Mouse (Mus musculus): Measurements from ENCODE around the gene Cdkal1. TPM values are rescaled to one million over a fixed set of nuclear protein-coding genes. Genes with fewer than 3 reads are reported as not detected.

Gene Cdkal1
- polyA plus RNA-seq, 1 experiment, result 3.3 TPM

- Histone ChIP-seq H3K4me3 (ENCODE audit: control insufficient read depth, insufficient read depth, low read length) (no peak overlapping the region), H3K36me3 (ENCODE audit: control insufficient read depth, insufficient read depth, low read length) (no peaks in the 10 kb centered on the region), H3K27ac (ENCODE audit: control insufficient read depth, insufficient read depth, low read length) (no peak overlapping the region), H3K27me3 (ENCODE audit: control insufficient read depth, insufficient read depth, low read length) (no peaks in the 10 kb centered on the region), H3K4me1 (replicated peaks; ENCODE audit: control insufficient read depth, insufficient read depth, low read length) (no peaks in the 10 kb centered on the region)
- DNase-seq, result no peak
- TF ChIP-seq CTCF (IDR thresholded peaks at IDR 0.05; ENCODE audit: borderline replicate concordance, control insufficient read depth, extremely low read depth, insufficient read depth, low read length, poor library complexity), result no peak
- no peak for TF ChIP-seq POLR2A (IDR thresholded peaks at IDR 0.05; ENCODE audit: control insufficient read depth, extremely low read depth, insufficient read depth, low read length, poor library complexity)
- WGBS, result 89% methylated on average over 4 of the region's 4 CpGs
These were observed 669.9 kb downstream of the Cdkal1 start for GRCm38 (mm10) chr13:29185545-29185944.

- Histone ChIP-seq H3K27me3 (ENCODE audit: control insufficient read depth, insufficient read depth, low read length) (no peaks in the 10 kb centered on the region), H3K4me3 (ENCODE audit: control insufficient read depth, insufficient read depth, low read length) (no peak overlapping the region), H3K4me1 (replicated peaks; ENCODE audit: control insufficient read depth, insufficient read depth, low read length) (no peaks in the 10 kb centered on the region), H3K36me3 (ENCODE audit: control insufficient read depth, insufficient read depth, low read length) (no peaks in the 10 kb centered on the region), H3K27ac (ENCODE audit: control insufficient read depth, insufficient read depth, low read length) (no peak overlapping the region)
- 88% methylated on average over 2 of the region's 2 CpGs for WGBS
- no peak for TF ChIP-seq POLR2A (IDR thresholded peaks at IDR 0.05; ENCODE audit: control insufficient read depth, extremely low read depth, insufficient read depth, low read length, poor library complexity)
- no peak for TF ChIP-seq CTCF (IDR thresholded peaks at IDR 0.05; ENCODE audit: borderline replicate concordance, control insufficient read depth, extremely low read depth, insufficient read depth, low read length, poor library complexity)
- no peak for DNase-seq
These were observed 670.9 kb downstream of the Cdkal1 start for GRCm38 (mm10) chr13:29184545-29184944.

GRCm38 (mm10) chr13:29179861-29180260, 675.6 kb downstream of the Cdkal1 start:
- no peak overlapping the region for H3K4me3 ChIP-seq (ENCODE audit: control insufficient read depth, insufficient read depth, low read length)
- H3K27ac ChIP-seq (ENCODE audit: control insufficient read depth, insufficient read depth, low read length), result no peak overlapping the region
- H3K27me3 ChIP-seq (ENCODE audit: control insufficient read depth, insufficient read depth, low read length), result no peaks in the 10 kb centered on the region
- WGBS, result 96% methylated on average over 4 of the region's 4 CpGs
- no peak for DNase-seq
- H3K36me3 ChIP-seq (ENCODE audit: control insufficient read depth, insufficient read depth, low read length), result no peaks in the 10 kb centered on the region
- TF ChIP-seq POLR2A (IDR thresholded peaks at IDR 0.05; ENCODE audit: control insufficient read depth, extremely low read depth, insufficient read depth, low read length, poor library complexity), result no peak
- TF ChIP-seq CTCF (IDR thresholded peaks at IDR 0.05; ENCODE audit: borderline replicate concordance, control insufficient read depth, extremely low read depth, insufficient read depth, low read length, poor library complexity), result no peak
- no peaks in the 10 kb centered on the region for H3K4me1 ChIP-seq (replicated peaks; ENCODE audit: control insufficient read depth, insufficient read depth, low read length)

- TF ChIP-seq POLR2A (IDR thresholded peaks at IDR 0.05; ENCODE audit: control insufficient read depth, extremely low read depth, insufficient read depth, low read length, poor library complexity) (no peak), CTCF (IDR thresholded peaks at IDR 0.05; ENCODE audit: borderline replicate concordance, control insufficient read depth, extremely low read depth, insufficient read depth, low read length, poor library complexity) (no peak)
- Histone ChIP-seq H3K4me3 (ENCODE audit: control insufficient read depth, insufficient read depth, low read length) (no peak overlapping the region), H3K4me1 (replicated peaks; ENCODE audit: control insufficient read depth, insufficient read depth, low read length) (no peaks in the 10 kb centered on the region), H3K27me3 (ENCODE audit: control insufficient read depth, insufficient read depth, low read length) (no peaks in the 10 kb centered on the region), H3K27ac (ENCODE audit: control insufficient read depth, insufficient read depth, low read length) (no peak overlapping the region), H3K36me3 (ENCODE audit: control insufficient read depth, insufficient read depth, low read length) (no peaks in the 10 kb centered on the region)
- WGBS, result 95% methylated on average over 4 of the region's 4 CpGs
- no peak for DNase-seq
These were observed 676.2 kb downstream of the Cdkal1 start for GRCm38 (mm10) chr13:29179260-29179659.

- Histone ChIP-seq H3K27ac (ENCODE audit: control insufficient read depth, insufficient read depth, low read length) (no peak overlapping the region), H3K4me3 (ENCODE audit: control insufficient read depth, insufficient read depth, low read length) (no peak overlapping the region), H3K27me3 (ENCODE audit: control insufficient read depth, insufficient read depth, low read length) (no peaks in the 10 kb centered on the region), H3K4me1 (replicated peaks; ENCODE audit: control insufficient read depth, insufficient read depth, low read length) (no peaks in the 10 kb centered on the region), H3K36me3 (ENCODE audit: control insufficient read depth, insufficient read depth, low read length) (no peaks in the 10 kb centered on the region)
- no peak for DNase-seq
- TF ChIP-seq POLR2A (IDR thresholded peaks at IDR 0.05; ENCODE audit: control insufficient read depth, extremely low read depth, insufficient read depth, low read length, poor library complexity) (no peak), CTCF (IDR thresholded peaks at IDR 0.05; ENCODE audit: borderline replicate concordance, control insufficient read depth, extremely low read depth, insufficient read depth, low read length, poor library complexity) (no peak)
- WGBS, result 81% methylated on average over 5 of the region's 5 CpGs
These were observed 677.5 kb downstream of the Cdkal1 start for GRCm38 (mm10) chr13:29177889-29178486.

- no peak for TF ChIP-seq POLR2A (IDR thresholded peaks at IDR 0.05; ENCODE audit: control insufficient read depth, extremely low read depth, insufficient read depth, low read length, poor library complexity)
- TF ChIP-seq CTCF (IDR thresholded peaks at IDR 0.05; ENCODE audit: borderline replicate concordance, control insufficient read depth, extremely low read depth, insufficient read depth, low read length, poor library complexity), result no peak
- Histone ChIP-seq H3K36me3 (ENCODE audit: control insufficient read depth, insufficient read depth, low read length) (no peaks in the 10 kb centered on the region), H3K27me3 (ENCODE audit: control insufficient read depth, insufficient read depth, low read length) (no peaks in the 10 kb centered on the region), H3K4me3 (ENCODE audit: control insufficient read depth, insufficient read depth, low read length) (no peak overlapping the region), H3K27ac (ENCODE audit: control insufficient read depth, insufficient read depth, low read length) (no peak overlapping the region), H3K4me1 (replicated peaks; ENCODE audit: control insufficient read depth, insufficient read depth, low read length) (no peaks in the 10 kb centered on the region)
- no peak for DNase-seq
- WGBS, result 37% methylated on average over 1 of the region's 1 CpGs
These were observed 686.1 kb downstream of the Cdkal1 start for GRCm38 (mm10) chr13:29169356-29169755.

Measured in thymus, adult 2 months (tissue).